8 mouse cellular contexts compared by ENCODE assay signal in the genomic region with DNA sequence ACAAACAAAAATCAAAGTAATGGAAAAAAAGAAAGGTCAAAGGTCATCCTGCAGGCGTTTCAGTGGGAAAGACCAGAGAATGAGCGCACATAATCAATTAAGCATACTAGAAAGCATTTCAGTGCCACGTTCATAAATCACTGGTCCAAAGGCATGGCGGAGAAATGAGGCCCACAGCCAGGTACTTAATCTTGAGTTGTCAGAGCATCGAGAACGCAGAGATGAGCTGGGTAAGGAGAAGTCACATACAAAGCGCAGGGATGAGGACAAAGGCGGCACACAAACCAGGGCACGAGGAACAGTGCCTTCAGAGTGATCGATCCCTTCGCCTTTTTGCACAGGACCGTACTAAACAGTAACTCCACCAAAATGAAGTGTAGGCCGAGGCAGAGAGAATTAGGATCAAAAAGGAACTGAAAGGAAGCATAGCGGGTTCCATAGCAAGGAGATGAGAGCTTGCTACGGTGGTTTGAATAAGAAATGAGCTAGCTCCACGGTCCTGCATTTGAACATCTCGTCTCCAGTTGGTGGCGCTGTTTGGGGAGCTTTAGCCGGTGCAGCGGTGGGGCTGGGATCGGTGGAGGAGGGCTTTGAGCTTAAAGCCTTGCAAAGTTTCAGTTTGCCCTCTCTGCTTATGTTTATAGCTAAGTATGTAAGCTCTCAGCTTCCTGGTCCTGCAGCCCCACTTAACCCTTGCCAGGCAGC. TPM values are rescaled to one million over a fixed set of nuclear protein-coding genes. Genes with fewer than 3 reads are reported as not detected.
DNase-seq lines count a peak whose midpoint lies in the region; ATAC-seq and TF ChIP-seq lines count a peak whose summit lies in the region.

No protein-coding gene starts in this region.

- peak; percentile 83 for TF ChIP-seq CTCF in Patski (IDR thresholded peaks at IDR 0.05)

- H3K9ac ChIP-seq in hindbrain, embryonic 14.5 days: peak overlapping the region; percentile 39

- no peaks in the 10 kb centered on the region for H3K9me3 ChIP-seq in hindbrain, embryonic 14.5 days (ENCODE audit: control insufficient read depth, low read length)

- H3K4me1 ChIP-seq in hindbrain, embryonic 14.5 days (replicated peaks; ENCODE audit: control insufficient read depth, insufficient read depth, low read length): peaks cover 26% of the 10 kb centered on the region

- peak overlapping the region; percentile 76 for H3K27ac ChIP-seq in hindbrain, embryonic 14.5 days

- no peaks in the 10 kb centered on the region for H3K27me3 ChIP-seq in Patski
- H3K27me3 ChIP-seq in hindbrain, embryonic 14.5 days (ENCODE audit: control insufficient read depth, insufficient read depth, low read length): no peaks in the 10 kb centered on the region

- peak overlapping the region; percentile 47 for H3K4me2 ChIP-seq in hindbrain, embryonic 14.5 days (replicated peaks)

- POLR2A ChIA-PET in Patski (lab: Charles Lee): no interaction called here

- peak overlapping the region; percentile 8; the same call in 1 of the 2 replicates for H3K4me3 ChIP-seq in hindbrain, embryonic 14.5 days (replicated peaks; ENCODE audit: low read length)

- peak; percentile 83 for ATAC-seq in Patski
- ATAC-seq in hindbrain, embryonic 14.5 days (ENCODE audit: low FRiP score): peak; percentile 61

- WGBS in hindbrain, embryonic 14.5 days: 3% methylated on average over 21 of the region's 21 CpGs

- in situ Hi-C loops in Patski (cut with MboI; ENCODE audit: low pct_unique_long_range_greater_than_20kb): no loop called here

- CTCF ChIA-PET in Patski (lab: Charles Lee): interaction anchor here (0.7 to 1.6 kb wide), 12 partner anchors 10 to 324 kb away, joined by 3 to 13 read pairs (median 4); no protein-coding TSS in a partner anchor

- no peaks in the 10 kb centered on the region for H3K36me3 ChIP-seq in hindbrain, embryonic 14.5 days (replicated peaks; ENCODE audit: control insufficient read depth, insufficient read depth)

- DNase-seq in Patski (ENCODE audit: low read depth, low spot score): no peak
- DNase-seq in cerebellum, adult 9-11 months: peak; percentile 17
- DNase-seq in frontal cortex, postnatal 10 days (ENCODE audit: low spot score in 2 of 2): peak; percentile 26 to 66
- DNase-seq in hindbrain, embryonic 14.5 days (ENCODE audit: low spot score): peak; percentile 88
- peak; percentile 49 to 81 for DNase-seq in layer of hippocampus, postnatal 25 days (ENCODE audit: extremely low spot score in 1 of 2, low spot score in 1 of 2)
- peak; percentile 79 to 87 for DNase-seq in lung, postnatal 4 days
- peak; percentile 88 for DNase-seq in retina, postnatal 1 day
- DNase-seq in urinary bladder, adult 2 months (ENCODE audit: low spot score): peak; percentile 38

RNA-seq across cellular contexts. Expression of a gene that starts 33.3 kb away (rescaled TPM):
- 53.2 TPM for polyA plus RNA-seq in Patski (2021)
- 33.9 and 38.8 TPM in 2 replicates for polyA plus RNA-seq in hindbrain, embryonic 14.5 days (2014; fragmentation: Nextera tagmentation; extraction: Ambion mirVana)
- 10 to 100 TPM; 69.8 to 75.6 TPM for total RNA-seq in layer of hippocampus, postnatal 25 days (2021)
- polyA plus RNA-seq in urinary bladder, adult 2 months (2012; rRNA removed): 31.7 and 39.2 TPM in 2 replicates
